Mouse (Mus musculus): Measurements from ENCODE around the gene Clic1. TPM values are rescaled to one million over a fixed set of nuclear protein-coding genes. Genes with fewer than 3 reads are reported as not detected.
A peak's percentile ranks its signal among the peaks of the same experiment; 100 is the strongest.

The Clic1 gene
- polyA plus RNA-seq, 1 experiment from 2014 or later, result 83.9 TPM

DNA sequence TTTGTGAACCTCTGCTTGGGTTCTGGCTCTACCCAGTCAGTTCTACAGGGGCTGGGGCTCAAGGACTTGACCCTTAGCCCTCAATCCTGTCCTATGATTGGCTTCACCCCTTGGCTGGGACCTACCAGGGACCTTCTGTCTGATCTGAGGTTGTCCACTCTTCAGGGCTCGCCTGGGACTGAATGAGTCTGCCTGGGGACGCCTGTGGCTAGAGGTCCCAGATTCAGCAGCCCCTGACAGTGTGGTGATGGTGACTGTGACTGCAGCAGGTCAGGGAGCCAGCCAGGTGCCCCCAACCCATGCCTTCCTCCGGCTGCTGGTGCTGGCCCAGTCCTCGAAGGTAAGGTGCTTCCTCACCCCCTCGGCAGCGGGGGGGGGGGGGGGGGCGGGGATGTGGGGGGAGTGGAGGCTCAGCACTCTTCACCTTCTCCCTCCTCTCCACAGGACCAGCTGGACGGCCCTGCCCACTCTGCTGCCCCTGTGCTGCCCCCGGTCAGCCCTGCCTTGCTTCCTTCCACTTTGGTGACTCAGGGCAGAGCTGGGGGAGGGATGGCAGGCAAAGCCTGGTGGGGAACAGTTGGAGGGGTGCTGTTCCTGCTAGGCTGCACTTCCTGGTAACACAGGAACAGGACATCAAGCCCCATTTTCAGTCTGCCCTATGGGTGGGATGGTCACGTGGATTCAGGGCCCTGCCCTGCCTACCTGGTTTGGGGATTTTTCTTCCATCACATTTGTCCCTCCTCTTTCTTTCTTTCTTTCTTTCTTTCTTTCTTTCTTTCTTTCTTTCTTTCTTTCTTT is 24.9 kb upstream of the Clic1 start:
- no peaks in the 10 kb centered on the region for H3K9me3 ChIP-seq (ENCODE audit: control insufficient read depth, low read length)
- DNase-seq (ENCODE audit: low spot score, missing footprints) (no peak), ATAC-seq (ENCODE audit: low FRiP score) (no peak)
- WGBS, result 64% methylated on average over 6 of the region's 10 CpGs
- H3K36me3 ChIP-seq (ENCODE audit: control insufficient read depth, insufficient read depth, low read length), result no peaks in the 10 kb centered on the region
- H3K4me3 ChIP-seq (ENCODE audit: low read depth, low read length), result no peak overlapping the region
- H3K27ac ChIP-seq (ENCODE audit: low read depth, low read length), result no peak overlapping the region
- H3K4me2 ChIP-seq, result no peak overlapping the region
- H3K4me1 ChIP-seq (ENCODE audit: control insufficient read depth, insufficient read depth, low read length), result peaks cover 15% of the 10 kb centered on the region
- no peak overlapping the region for H3K9ac ChIP-seq (ENCODE audit: low read length)
- no peaks in the 10 kb centered on the region for H3K27me3 ChIP-seq (ENCODE audit: control insufficient read depth, insufficient read depth, low read length)

DNA sequence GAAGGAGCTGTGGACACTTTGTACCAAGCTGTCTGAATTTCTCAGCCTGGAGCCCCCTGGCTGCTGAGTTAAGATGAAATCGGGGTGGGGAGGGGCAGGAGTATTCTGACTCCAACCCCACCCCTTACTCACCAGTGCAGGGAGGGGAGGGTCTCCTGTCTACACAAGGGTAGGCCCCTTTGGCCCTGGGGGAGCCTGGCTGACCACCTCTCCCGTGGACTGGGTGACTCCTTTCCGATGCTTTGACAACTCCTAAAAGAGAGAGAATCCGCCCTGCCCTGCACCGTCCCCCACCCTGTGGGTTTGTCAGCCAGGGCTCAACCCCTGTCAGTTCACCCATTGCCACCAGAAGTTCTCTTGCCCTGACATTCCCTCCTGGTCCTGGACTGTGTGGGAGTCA is 23.6 kb upstream of the Clic1 start:
- Histone ChIP-seq H3K9me3 (ENCODE audit: control insufficient read depth, low read length) (no peaks in the 10 kb centered on the region), H3K4me3 (ENCODE audit: low read depth, low read length) (no peak overlapping the region), H3K36me3 (ENCODE audit: control insufficient read depth, insufficient read depth, low read length) (no peaks in the 10 kb centered on the region), H3K9ac (ENCODE audit: low read length) (no peak overlapping the region), H3K4me2 (no peak overlapping the region), H3K4me1 (ENCODE audit: control insufficient read depth, insufficient read depth, low read length) (peaks cover 15% of the 10 kb centered on the region), H3K27ac (ENCODE audit: low read depth, low read length) (no peak overlapping the region), H3K27me3 (ENCODE audit: control insufficient read depth, insufficient read depth, low read length) (no peaks in the 10 kb centered on the region)
- WGBS, result 88% methylated on average over 5 of the region's 5 CpGs
- DNase-seq (ENCODE audit: low spot score, missing footprints), result no peak
- no peak for ATAC-seq (ENCODE audit: low FRiP score)

DNA sequence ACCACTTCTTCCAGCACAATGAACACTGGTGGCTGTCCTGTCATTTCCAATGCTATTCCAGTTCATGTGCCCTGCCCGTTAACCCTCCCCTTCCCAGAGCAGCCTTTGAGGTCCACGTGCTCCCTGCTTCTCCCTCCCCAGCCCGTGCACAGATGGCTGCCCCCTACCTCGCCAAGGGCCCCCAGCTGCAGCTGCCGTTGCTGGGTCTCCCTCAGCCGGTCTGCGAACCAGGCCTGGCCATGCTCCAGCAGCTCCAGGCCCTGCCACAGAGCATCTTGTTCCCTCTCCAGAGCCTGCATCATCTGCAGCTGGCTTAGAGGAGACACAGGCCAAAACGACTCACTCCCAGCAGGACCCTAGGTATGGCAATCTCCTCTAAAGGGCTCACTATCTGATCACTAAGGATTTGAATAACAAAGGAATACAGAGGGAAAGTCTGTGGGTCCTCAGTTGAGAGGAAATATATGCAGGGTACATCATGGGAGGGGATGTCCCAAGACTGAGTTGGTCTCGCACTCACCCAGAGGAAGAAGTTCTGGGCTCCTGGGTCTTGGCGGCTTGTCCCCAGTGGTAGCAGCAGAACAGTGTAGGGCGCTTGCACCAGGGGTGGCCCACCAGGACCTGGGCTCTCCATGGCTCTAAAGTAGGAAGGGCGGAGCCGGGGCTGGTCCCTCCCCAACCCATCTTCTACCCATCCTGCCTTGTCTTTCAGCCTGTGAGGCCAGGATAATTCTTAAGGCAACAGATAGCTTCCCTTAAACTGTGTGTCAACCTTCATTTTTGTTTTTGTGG is 22.3 kb upstream of the Clic1 start, which contains the start of gene Sapcd1:
TSS of gene Sapcd1 (minus strand) at position 740 of the 792 bp plus-strand sequence.
- 29% methylated on average over 13 of the region's 13 CpGs for WGBS

DNA sequence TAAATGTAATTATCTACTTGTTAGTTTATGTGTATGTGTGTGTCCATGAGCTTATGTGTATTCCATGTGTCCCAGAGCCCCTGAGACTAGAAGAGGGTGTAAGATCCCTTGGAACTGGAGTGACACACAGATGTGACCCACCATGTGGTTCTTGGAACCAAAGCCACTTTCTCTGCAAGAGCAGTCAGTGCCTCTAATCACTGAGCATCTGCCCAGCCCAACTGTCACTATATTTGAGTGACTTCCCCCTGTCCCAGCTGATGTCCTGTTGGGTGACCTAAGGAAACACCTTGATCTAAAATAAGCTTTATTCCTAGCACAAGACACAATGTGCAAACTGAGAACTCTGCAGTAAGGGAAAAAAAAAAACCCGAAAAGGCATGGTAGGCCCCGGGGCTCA is 21.5 kb upstream of the Clic1 start:
- Histone ChIP-seq H3K9me3 (ENCODE audit: control insufficient read depth, low read length) (no peaks in the 10 kb centered on the region), H3K9ac (ENCODE audit: low read length) (no peak overlapping the region), H3K4me1 (ENCODE audit: control insufficient read depth, insufficient read depth, low read length) (peaks cover 9% of the 10 kb centered on the region), H3K4me2 (no peak overlapping the region), H3K27me3 (ENCODE audit: control insufficient read depth, insufficient read depth, low read length) (no peaks in the 10 kb centered on the region), H3K36me3 (ENCODE audit: control insufficient read depth, insufficient read depth, low read length) (no peaks in the 10 kb centered on the region), H3K4me3 (ENCODE audit: low read depth, low read length) (no peak overlapping the region), H3K27ac (ENCODE audit: low read depth, low read length) (no peak overlapping the region)
- DNase-seq (ENCODE audit: low spot score, missing footprints), result no peak
- 79% methylated on average over 2 of the region's 2 CpGs for WGBS
- ATAC-seq (ENCODE audit: low FRiP score), result no peak

More for the DNA sequence above, 22.3 kb upstream of the Clic1 start, which contains the start of gene Sapcd1:
- Histone ChIP-seq H3K9me3 (ENCODE audit: control insufficient read depth, low read length) (no peaks in the 10 kb centered on the region), H3K27me3 (ENCODE audit: control insufficient read depth, insufficient read depth, low read length) (no peaks in the 10 kb centered on the region), H3K9ac (ENCODE audit: low read length) (peak within 1 kb of the TSS; percentile 49; the same call in 1 of the 2 replicates), H3K4me1 (ENCODE audit: control insufficient read depth, insufficient read depth, low read length) (peaks cover 9% of the 10 kb centered on the region), H3K27ac (ENCODE audit: low read depth, low read length) (peak within 1 kb of the TSS; percentile 64; the same call in 1 of the 2 replicates), H3K4me2 (peak within 1 kb of the TSS; percentile 28), H3K36me3 (ENCODE audit: control insufficient read depth, insufficient read depth, low read length) (no peaks in the 10 kb centered on the region), H3K4me3 (ENCODE audit: low read depth, low read length) (no peak within 1 kb of the TSS)
- DNase-seq (ENCODE audit: low spot score, missing footprints) (no peak), ATAC-seq (ENCODE audit: low FRiP score) (peak; percentile 64)

DNA sequence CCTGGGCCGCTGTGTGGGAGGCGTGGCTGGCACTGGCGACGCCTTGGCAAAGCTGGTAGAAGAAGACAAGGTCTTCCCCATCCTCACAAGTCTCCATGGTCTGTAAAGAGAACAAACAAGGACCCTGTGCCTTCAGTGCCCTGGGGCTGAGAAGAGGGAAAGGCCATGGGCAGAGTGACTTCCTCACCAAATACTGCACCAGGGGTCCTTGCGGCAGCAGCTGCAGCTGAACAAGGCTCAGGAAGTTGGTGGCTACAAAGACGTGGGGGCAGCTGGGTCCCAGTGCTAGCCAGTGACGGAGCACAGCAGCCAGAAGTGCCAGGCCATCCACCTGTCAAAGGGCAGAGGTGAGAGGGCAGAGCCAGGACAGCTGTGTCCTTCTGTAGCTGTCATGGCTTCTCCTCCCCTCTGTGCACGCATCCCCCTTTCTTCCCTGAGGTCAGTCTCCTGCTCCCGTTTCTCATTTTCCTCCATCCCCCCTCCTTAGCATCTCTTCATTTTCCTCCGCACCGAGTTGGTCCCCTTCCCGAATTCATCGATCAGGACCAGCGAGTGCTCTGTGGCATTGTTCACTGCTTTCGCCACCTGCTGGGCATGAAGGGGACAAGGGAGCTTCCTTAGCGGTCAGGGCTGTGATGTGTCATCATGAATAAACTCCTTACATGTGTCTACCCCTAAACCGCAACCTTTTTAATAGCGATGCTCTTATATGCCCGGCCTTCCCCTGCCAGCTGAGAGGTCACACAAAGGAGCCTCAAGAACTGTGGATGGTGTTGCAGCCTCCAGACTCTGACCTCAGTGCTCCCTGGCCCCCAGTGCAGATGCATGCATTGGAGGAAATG is 19.9 kb upstream of the Clic1 start:
- no peak overlapping the region for H3K4me3 ChIP-seq (ENCODE audit: low read depth, low read length)
- 0 out of 2 replicates have a peak overlapping the region, but pooled peaks have one; percentile 8 for H3K4me2 ChIP-seq
- H3K9me3 ChIP-seq (ENCODE audit: control insufficient read depth, low read length), result no peaks in the 10 kb centered on the region
- peak; percentile 49 for ATAC-seq (ENCODE audit: low FRiP score)
- WGBS, result 31% methylated on average over 19 of the region's 19 CpGs
- H3K27me3 ChIP-seq (ENCODE audit: control insufficient read depth, insufficient read depth, low read length), result no peaks in the 10 kb centered on the region
- no peak for DNase-seq (ENCODE audit: low spot score, missing footprints)
- H3K27ac ChIP-seq (ENCODE audit: low read depth, low read length), result peak overlapping the region; percentile 35; the same call in 1 of the 2 replicates
- H3K9ac ChIP-seq (ENCODE audit: low read length), result peak overlapping the region; percentile 27; the same call in 1 of the 2 replicates
- no peaks in the 10 kb centered on the region for H3K36me3 ChIP-seq (ENCODE audit: control insufficient read depth, insufficient read depth, low read length)
- peaks cover 9% of the 10 kb centered on the region for H3K4me1 ChIP-seq (ENCODE audit: control insufficient read depth, insufficient read depth, low read length)

DNA sequence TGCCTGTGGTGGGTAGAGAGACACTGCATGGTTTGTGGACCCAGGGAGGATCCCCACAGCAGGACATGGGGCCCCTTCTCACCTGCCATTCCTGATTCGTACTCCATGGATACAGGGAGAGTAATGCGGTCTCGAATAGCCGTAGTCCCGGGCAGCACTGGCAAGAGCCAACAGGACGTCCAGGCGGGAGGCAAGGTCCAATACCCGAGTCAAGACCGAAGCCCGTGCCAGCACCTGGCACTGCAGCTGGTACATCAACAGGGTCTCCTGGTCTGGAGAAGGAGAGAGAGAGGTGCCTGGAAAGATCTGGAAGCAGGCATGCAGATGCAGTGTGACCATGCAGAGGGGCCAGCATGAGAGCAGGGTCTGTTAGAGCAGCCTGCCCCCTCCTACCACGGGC is 18.5 kb upstream of the Clic1 start:
- no peak overlapping the region for H3K27ac ChIP-seq (ENCODE audit: low read depth, low read length)
- no peaks in the 10 kb centered on the region for H3K9me3 ChIP-seq (ENCODE audit: control insufficient read depth, low read length)
- peaks cover 9% of the 10 kb centered on the region for H3K4me1 ChIP-seq (ENCODE audit: control insufficient read depth, insufficient read depth, low read length)
- ATAC-seq (ENCODE audit: low FRiP score) (no peak), DNase-seq (ENCODE audit: low spot score, missing footprints) (no peak)
- WGBS, result 91% methylated on average over 11 of the region's 11 CpGs
- H3K9ac ChIP-seq (ENCODE audit: low read length), result no peak overlapping the region
- no peaks in the 10 kb centered on the region for H3K36me3 ChIP-seq (ENCODE audit: control insufficient read depth, insufficient read depth, low read length)
- H3K27me3 ChIP-seq (ENCODE audit: control insufficient read depth, insufficient read depth, low read length), result no peaks in the 10 kb centered on the region
- no peak overlapping the region for H3K4me3 ChIP-seq (ENCODE audit: low read depth, low read length)
- no peak overlapping the region for H3K4me2 ChIP-seq

DNA sequence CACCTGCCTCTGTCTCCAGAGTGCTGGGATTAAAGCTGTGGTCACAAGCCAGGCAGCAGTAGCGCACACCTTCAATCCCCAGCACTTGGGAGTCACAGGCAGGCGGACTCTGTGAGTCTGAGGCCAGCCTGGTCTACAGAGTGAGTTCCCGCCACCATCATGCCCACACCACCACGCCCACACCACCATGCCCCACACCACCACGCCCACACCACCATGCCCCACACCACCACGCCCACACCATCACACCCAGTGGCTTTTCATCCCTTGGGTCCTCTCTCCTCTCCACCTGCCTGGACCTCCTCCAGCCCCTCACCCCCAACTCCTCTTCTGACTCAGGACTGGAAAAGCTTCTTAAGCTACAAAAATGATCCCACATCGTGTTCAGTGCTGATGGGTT is 17.9 kb upstream of the Clic1 start:
- Histone ChIP-seq H3K9ac (ENCODE audit: low read length) (no peak overlapping the region), H3K27me3 (ENCODE audit: control insufficient read depth, insufficient read depth, low read length) (no peaks in the 10 kb centered on the region), H3K4me3 (ENCODE audit: low read depth, low read length) (no peak overlapping the region), H3K4me2 (no peak overlapping the region), H3K36me3 (ENCODE audit: control insufficient read depth, insufficient read depth, low read length) (no peaks in the 10 kb centered on the region), H3K9me3 (ENCODE audit: control insufficient read depth, low read length) (no peaks in the 10 kb centered on the region), H3K27ac (ENCODE audit: low read depth, low read length) (no peak overlapping the region), H3K4me1 (ENCODE audit: control insufficient read depth, insufficient read depth, low read length) (peaks cover 9% of the 10 kb centered on the region)
- DNase-seq (ENCODE audit: low spot score, missing footprints) (no peak), ATAC-seq (ENCODE audit: low FRiP score) (no peak)
- WGBS, result 87% methylated on average over 7 of the region's 7 CpGs

DNA sequence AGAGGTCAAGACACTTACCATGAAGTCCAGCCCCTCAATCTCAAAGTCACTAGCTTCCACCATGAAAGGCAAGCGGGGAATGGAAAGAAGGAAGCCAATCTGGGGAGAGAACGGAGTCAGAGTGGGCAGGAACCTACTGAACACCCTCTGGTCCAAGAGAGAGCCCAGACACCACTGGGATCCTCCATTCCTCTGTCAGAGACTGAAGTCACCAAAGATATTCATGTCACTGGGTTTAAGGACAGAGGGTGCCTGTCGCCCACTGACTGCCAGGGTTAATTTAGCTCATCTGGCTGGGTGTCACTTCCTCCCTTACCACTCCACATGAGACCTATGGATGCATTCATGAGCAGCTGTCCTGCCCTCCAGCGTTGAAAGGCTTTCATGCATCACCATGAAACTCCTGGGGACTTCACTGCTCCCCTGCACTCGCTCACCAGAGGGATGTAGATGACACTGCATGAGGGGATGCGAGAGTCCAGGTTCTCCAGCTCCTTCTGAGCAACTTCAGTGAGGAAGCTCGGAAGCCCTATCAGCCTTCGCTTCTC is 17.4 kb upstream of the Clic1 start:
- Histone ChIP-seq H3K4me3 (ENCODE audit: low read depth, low read length) (no peak overlapping the region), H3K27ac (ENCODE audit: low read depth, low read length) (no peak overlapping the region), H3K4me1 (ENCODE audit: control insufficient read depth, insufficient read depth, low read length) (peaks cover 6% of the 10 kb centered on the region), H3K4me2 (no peak overlapping the region), H3K36me3 (ENCODE audit: control insufficient read depth, insufficient read depth, low read length) (no peaks in the 10 kb centered on the region), H3K9ac (ENCODE audit: low read length) (no peak overlapping the region), H3K9me3 (ENCODE audit: control insufficient read depth, low read length) (no peaks in the 10 kb centered on the region), H3K27me3 (ENCODE audit: control insufficient read depth, insufficient read depth, low read length) (no peaks in the 10 kb centered on the region)
- ATAC-seq (ENCODE audit: low FRiP score) (no peak), DNase-seq (ENCODE audit: low spot score, missing footprints) (no peak)
- 74% methylated on average over 8 of the region's 8 CpGs for WGBS
